Mouse (Mus musculus) neural tube, embryonic 15.5 days (tissue): ENCODE results near the gene Guca1a. TPM values are rescaled to one million over a fixed set of nuclear protein-coding genes. Genes with fewer than 3 reads are reported as not detected.
A peak's percentile ranks its signal among the peaks of the same experiment; 100 is the strongest.
"Not testable (repeated sequence)": the region's sequence is repeated elsewhere in the genome, so short reads cannot be mapped to it uniquely, and the experiment has no call there.

Experiments used
- ATAC-seq: fragments of 200-750 bp; cut with Nextera tagmentation; 2 replicates; pipeline ENCODE4 v1.8.0; 2017; ENCODE audit warnings: mild to moderate bottlenecking, moderate TSS enrichment, moderate library complexity; ENCODE audit not compliant: low FRiP score
- H3K27ac ChIP-seq: fragments of 300-500 bp; sonication (generic); replicated peaks from 2 replicates; pipeline ENCODE4 v1.5.1; 2015; ENCODE audit warnings: mild to moderate bottlenecking, inconsistent platforms
- H3K27me3 ChIP-seq: fragments of 300-500 bp; sonication (generic); replicated peaks from 2 replicates; pipeline ENCODE4 v1.6.1; 2015; ENCODE audit warnings: inconsistent platforms
- H3K36me3 ChIP-seq: fragments of 300-500 bp; sonication (generic); 2 replicates; pipeline ENCODE4 v1.6.1; 2015; ENCODE audit warnings: inconsistent platforms
- H3K4me1 ChIP-seq: fragments of 300-500 bp; sonication (generic); 2 replicates; pipeline ENCODE4 v1.6.1; 2015; ENCODE audit warnings: inconsistent platforms
- H3K4me2 ChIP-seq: fragments of 300-500 bp; sonication (generic); 2 replicates; pipeline ENCODE4 v1.6.1; 2015; ENCODE audit warnings: inconsistent platforms, mild to moderate bottlenecking, moderate library complexity
- H3K4me3 ChIP-seq: fragments of 300-500 bp; sonication (generic); replicated peaks from 2 replicates; pipeline ENCODE4 v1.5.1; 2015; ENCODE audit warnings: mild to moderate bottlenecking, inconsistent platforms
- H3K9ac ChIP-seq: fragments of 300-500 bp; sonication (generic); replicated peaks from 2 replicates; pipeline ENCODE4 v1.6.1; 2015; ENCODE audit warnings: mild to moderate bottlenecking, inconsistent platforms
- H3K9me3 ChIP-seq: fragments of 300-500 bp; sonication (generic); replicated peaks from 2 replicates; pipeline ENCODE4 v1.6.1; 2016; ENCODE audit warnings: inconsistent platforms
- WGBS: fragments of 180-500 bp; shearing (Covaris S2); methylation state at CpG from one replicate; pipeline ENCODE4 v1.1.7; 2015; ENCODE audit warnings: mixed read lengths; 5-methylcytosine and 5-hydroxymethylcytosine counted together
- polyA plus RNA-seq: library from polyadenylated mRNA; unstranded; fragments of >200 nt; fragmentation: Nextera tagmentation; extraction: Ambion mirVana; gene quantifications from 2 replicates; pipeline ENCODE4 v1.2.1, GENCODE M21; 2015

The Guca1a gene
- polyA plus RNA-seq, 1 experiment from 2014 or later: 1.2 TPM

- no peak overlapping the region for H3K27ac ChIP-seq
- H3K9me3 ChIP-seq: no peaks in the 10 kb centered on the region
- H3K36me3 ChIP-seq: no peaks in the 10 kb centered on the region
- no peak overlapping the region for H3K4me3 ChIP-seq
- peaks cover 17% of the 10 kb centered on the region for H3K4me1 ChIP-seq
- no peak for ATAC-seq
- peaks cover 31% of the 10 kb centered on the region for H3K27me3 ChIP-seq
- no peak overlapping the region for H3K9ac ChIP-seq
- WGBS: 72% methylated on average over 6 of the region's 6 CpGs
- H3K4me2 ChIP-seq: no peak overlapping the region
These were observed 38.2 kb upstream of the Guca1a start for GRCm38 (mm10) chr17:47438611-47439010.

GRCm38 (mm10) chr17:47436907-47437547 is 36.6 kb upstream of the Guca1a start, which contains the start of gene 1700001C19Rik:
1700001C19Rik (minus strand) TSS chr17:47437376.
- no peaks in the 10 kb centered on the region for H3K9me3 ChIP-seq
- 3% methylated on average over 23 of the region's 25 CpGs for WGBS
- H3K27ac ChIP-seq: no peak within 1 kb of the TSS
- peak within 1 kb of the TSS; percentile 32; the same call in 1 of the 2 replicates for H3K9ac ChIP-seq
- H3K4me1 ChIP-seq: peaks cover 17% of the 10 kb centered on the region
- H3K36me3 ChIP-seq: no peaks in the 10 kb centered on the region
- peak within 1 kb of the TSS; percentile 91 for H3K4me2 ChIP-seq
- no peak for ATAC-seq
- peak within 1 kb of the TSS; percentile 41 for H3K4me3 ChIP-seq
- H3K27me3 ChIP-seq: peaks cover 31% of the 10 kb centered on the region

- peak within 1 kb of the TSS; percentile 32; the same call in 1 of the 2 replicates for H3K9ac ChIP-seq
- no peak for ATAC-seq
- no peaks in the 10 kb centered on the region for H3K36me3 ChIP-seq
- peak within 1 kb of the TSS; percentile 91 for H3K4me2 ChIP-seq
- peaks cover 17% of the 10 kb centered on the region for H3K4me1 ChIP-seq
- peaks cover 35% of the 10 kb centered on the region for H3K27me3 ChIP-seq
- WGBS: 2% methylated on average over 43 of the region's 45 CpGs
- no peaks in the 10 kb centered on the region for H3K9me3 ChIP-seq
- peak within 1 kb of the TSS; percentile 41 for H3K4me3 ChIP-seq
- H3K27ac ChIP-seq: no peak within 1 kb of the TSS
These were observed 35.9 kb upstream of the Guca1a start, which contains the start of gene AI661453 for GRCm38 (mm10) chr17:47436156-47436906. AI661453 (plus strand) TSS chr17:47436615.

- Histone ChIP-seq H3K4me3 (no peak overlapping the region), H3K27ac (no peak overlapping the region), H3K4me1 (peaks cover 8% of the 10 kb centered on the region), H3K36me3 (no peaks in the 10 kb centered on the region), H3K4me2 (no peak overlapping the region), H3K9me3 (no peaks in the 10 kb centered on the region), H3K9ac (no peak overlapping the region), H3K27me3 (peaks cover 4% of the 10 kb centered on the region)
- 71% methylated on average over 5 of the region's 5 CpGs for WGBS
- no peak for ATAC-seq
These were observed 30.4 kb upstream of the Guca1a start for GRCm38 (mm10) chr17:47430815-47431214.

- ATAC-seq: peak; percentile 69; the same call in 1 of the 2 replicates
- H3K36me3 ChIP-seq: no peaks in the 10 kb centered on the region
- 3% methylated on average over 8 of the region's 8 CpGs for WGBS
- no peak overlapping the region for H3K9ac ChIP-seq
- no peak overlapping the region for H3K27ac ChIP-seq
- no peak overlapping the region for H3K4me3 ChIP-seq
- H3K9me3 ChIP-seq: no peaks in the 10 kb centered on the region
- peak overlapping the region; percentile 41 for H3K4me2 ChIP-seq
- H3K27me3 ChIP-seq: peaks cover 4% of the 10 kb centered on the region
- H3K4me1 ChIP-seq: peaks cover 8% of the 10 kb centered on the region
These were observed 28.5 kb upstream of the Guca1a start for GRCm38 (mm10) chr17:47428831-47429304.

- Histone ChIP-seq H3K9ac (no peak overlapping the region), H3K4me3 (no peak overlapping the region), H3K36me3 (no peaks in the 10 kb centered on the region), H3K27me3 (peaks cover 4% of the 10 kb centered on the region; the same call in 1 of the 2 replicates), H3K27ac (no peak overlapping the region), H3K4me1 (peaks cover 8% of the 10 kb centered on the region), H3K9me3 (no peaks in the 10 kb centered on the region), H3K4me2 (no peak overlapping the region)
- ATAC-seq: no peak
- 79% methylated on average over 6 of the region's 6 CpGs for WGBS
These were observed 26.9 kb upstream of the Guca1a start for GRCm38 (mm10) chr17:47427316-47427715.

- Histone ChIP-seq H3K9me3 (no peaks in the 10 kb centered on the region), H3K4me1 (peaks cover 6% of the 10 kb centered on the region), H3K27ac (no peak overlapping the region), H3K27me3 (0 out of 2 replicates have a peak, but pooled peaks cover 3% of the 10 kb centered on the region), H3K9ac (no peak overlapping the region), H3K4me3 (no peak overlapping the region), H3K36me3 (no peaks in the 10 kb centered on the region), H3K4me2 (no peak overlapping the region)
- no peak for ATAC-seq
- 77% methylated on average over 6 of the region's 6 CpGs for WGBS
These were observed 23.8 kb upstream of the Guca1a start for GRCm38 (mm10) chr17:47424186-47424585.

GRCm38 (mm10) chr17:47422616-47423015 is 22.2 kb upstream of the Guca1a start:
- H3K4me2 ChIP-seq, ATAC-seq, H3K27me3 ChIP-seq, H3K9me3 ChIP-seq, H3K36me3 ChIP-seq, H3K4me1 ChIP-seq, H3K27ac ChIP-seq, H3K4me3 ChIP-seq, H3K9ac ChIP-seq: not testable (repeated sequence)
- WGBS: 91% methylated on average over 1 of the region's 1 CpGs

GRCm38 (mm10) chr17:47421566-47421965 is 21.2 kb upstream of the Guca1a start:
- Histone ChIP-seq H3K27ac (no peak overlapping the region), H3K27me3 (0 out of 2 replicates have a peak, but pooled peaks cover 8% of the 10 kb centered on the region), H3K36me3 (no peaks in the 10 kb centered on the region), H3K4me3 (no peak overlapping the region), H3K4me2 (no peak overlapping the region), H3K9me3 (no peaks in the 10 kb centered on the region), H3K4me1 (no peaks in the 10 kb centered on the region), H3K9ac (no peak overlapping the region)
- WGBS: 90% methylated on average over 3 of the region's 3 CpGs
- no peak for ATAC-seq

GRCm38 (mm10) chr17:47420195-47420594 is 19.8 kb upstream of the Guca1a start:
- no peak overlapping the region for H3K4me2 ChIP-seq
- ATAC-seq: no peak
- no peak overlapping the region for H3K9ac ChIP-seq
- H3K9me3 ChIP-seq: no peaks in the 10 kb centered on the region
- no peaks in the 10 kb centered on the region for H3K36me3 ChIP-seq
- no peak overlapping the region for H3K4me3 ChIP-seq
- no peaks in the 10 kb centered on the region for H3K4me1 ChIP-seq
- no peak overlapping the region for H3K27ac ChIP-seq
- H3K27me3 ChIP-seq: 0 out of 2 replicates have a peak, but pooled peaks cover 8% of the 10 kb centered on the region
- whole genome bisulfite sequencing: 77% methylated on average over 2 of the region's 2 CpGs

- H3K9me3 ChIP-seq, H3K27ac ChIP-seq, H3K36me3 ChIP-seq, H3K9ac ChIP-seq, H3K4me1 ChIP-seq: not testable (repeated sequence)
- H3K4me3 ChIP-seq: peak overlapping the region; percentile 40
- peaks cover 51% of the 10 kb centered on the region for H3K27me3 ChIP-seq
- H3K4me2 ChIP-seq: peak overlapping the region; percentile 68
- 3% methylated on average over 74 of the region's 74 CpGs for WGBS
- peak; percentile 45; the same call in 1 of the 2 replicates for ATAC-seq
These were observed 9.8 kb upstream of the Guca1a start for GRCm38 (mm10) chr17:47409897-47410861.
